Mouse (Mus musculus): ENCODE measurements around the gene Hal. TPM values are rescaled to one million over a fixed set of nuclear protein-coding genes. Genes with fewer than 3 reads are reported as not detected.
A peak's percentile ranks its signal among the peaks of the same experiment; 100 is the strongest.

The Hal gene
- 0.18 and 0.26 TPM in 2 replicates for polyA plus RNA-seq (2012; rRNA removed)

- WGBS = 88% methylated on average over 17 of the region's 17 CpGs
- no peak within 1 kb of the TSS for H3K4me3 ChIP-seq (ENCODE audit: extremely low read depth, insufficient read depth, insufficient read length)
- TF ChIP-seq CTCF (IDR thresholded peaks at IDR 0.05; ENCODE audit: extremely low read depth, insufficient read depth, insufficient read length, insufficient replicate concordance) = no peak
- no peak for TF ChIP-seq POLR2A (IDR thresholded peaks at IDR 0.05; ENCODE audit: low read depth, low read length)
- no peak for DNase-seq (ENCODE audit: low read depth in 1 of 2, low spot score in 2 of 2)
- no peaks in the 10 kb centered on the region for H3K27me3 ChIP-seq (ENCODE audit: control insufficient read depth, insufficient read depth, low read length)
- no peaks in the 10 kb centered on the region; the same call in 1 of the 2 replicates for H3K36me3 ChIP-seq (ENCODE audit: control insufficient read depth, insufficient read depth, low read length)
- no peaks in the 10 kb centered on the region for H3K4me1 ChIP-seq (ENCODE audit: control insufficient read depth, insufficient read depth, insufficient read length)
- H3K27ac ChIP-seq (ENCODE audit: insufficient read depth, low read length) = no peak within 1 kb of the TSS
Observed at GRCm38 (mm10) chr10:93488066-93488827, at the start of gene Hal. Gene Hal, plus strand, starts transcription at chr10:93488768.

GRCm38 (mm10) chr10:93441501-93441900 is 47.1 kb upstream of the Hal start:
- Histone ChIP-seq H3K27ac (ENCODE audit: insufficient read depth, low read length) (no peak overlapping the region), H3K27me3 (ENCODE audit: control insufficient read depth, insufficient read depth, low read length) (no peaks in the 10 kb centered on the region; the same call in 1 of the 2 replicates), H3K4me3 (ENCODE audit: extremely low read depth, insufficient read depth, insufficient read length) (no peak overlapping the region), H3K4me1 (ENCODE audit: control insufficient read depth, insufficient read depth, insufficient read length) (peaks cover 12% of the 10 kb centered on the region; the same call in 1 of the 2 replicates), H3K36me3 (ENCODE audit: control insufficient read depth, insufficient read depth, low read length) (no peaks in the 10 kb centered on the region)
- no peak for TF ChIP-seq CTCF (IDR thresholded peaks at IDR 0.05; ENCODE audit: extremely low read depth, insufficient read depth, insufficient read length, insufficient replicate concordance)
- TF ChIP-seq POLR2A (IDR thresholded peaks at IDR 0.05; ENCODE audit: low read depth, low read length) = no peak
- WGBS = 91% methylated on average over 6 of the region's 6 CpGs
- DNase-seq (ENCODE audit: low read depth in 1 of 2, low spot score in 2 of 2) = no peak

GRCm38 (mm10) chr10:93442183-93442582 is 46.4 kb upstream of the Hal start:
- DNase-seq (ENCODE audit: low read depth in 1 of 2, low spot score in 2 of 2) = no peak
- Histone ChIP-seq H3K36me3 (ENCODE audit: control insufficient read depth, insufficient read depth, low read length) (no peaks in the 10 kb centered on the region), H3K27ac (ENCODE audit: insufficient read depth, low read length) (no peak overlapping the region), H3K27me3 (ENCODE audit: control insufficient read depth, insufficient read depth, low read length) (no peaks in the 10 kb centered on the region; the same call in 1 of the 2 replicates), H3K4me1 (ENCODE audit: control insufficient read depth, insufficient read depth, insufficient read length) (peaks cover 8% of the 10 kb centered on the region; the same call in 1 of the 2 replicates), H3K4me3 (ENCODE audit: extremely low read depth, insufficient read depth, insufficient read length) (no peak overlapping the region)
- TF ChIP-seq POLR2A (IDR thresholded peaks at IDR 0.05; ENCODE audit: low read depth, low read length) (no peak), CTCF (IDR thresholded peaks at IDR 0.05; ENCODE audit: extremely low read depth, insufficient read depth, insufficient read length, insufficient replicate concordance) (no peak)
- WGBS = 34% methylated on average over 3 of the region's 3 CpGs

GRCm38 (mm10) chr10:93444407-93444806 is 44.2 kb upstream of the Hal start:
- 20% methylated on average over 9 of the region's 9 CpGs for WGBS
- H3K27ac ChIP-seq (ENCODE audit: insufficient read depth, low read length) = peak overlapping the region; percentile 70
- DNase-seq (ENCODE audit: low read depth in 1 of 2, low spot score in 2 of 2) = no peak
- no peaks in the 10 kb centered on the region for H3K36me3 ChIP-seq (ENCODE audit: control insufficient read depth, insufficient read depth, low read length)
- H3K27me3 ChIP-seq (ENCODE audit: control insufficient read depth, insufficient read depth, low read length) = no peaks in the 10 kb centered on the region; the same call in 1 of the 2 replicates
- H3K4me1 ChIP-seq (ENCODE audit: control insufficient read depth, insufficient read depth, insufficient read length) = peaks cover 5% of the 10 kb centered on the region; the same call in 1 of the 2 replicates
- no peak for TF ChIP-seq POLR2A (IDR thresholded peaks at IDR 0.05; ENCODE audit: low read depth, low read length)
- TF ChIP-seq CTCF (IDR thresholded peaks at IDR 0.05; ENCODE audit: extremely low read depth, insufficient read depth, insufficient read length, insufficient replicate concordance) = no peak
- H3K4me3 ChIP-seq (ENCODE audit: extremely low read depth, insufficient read depth, insufficient read length) = no peak overlapping the region

GRCm38 (mm10) chr10:93447398-93447797 is 41.2 kb upstream of the Hal start:
- DNase-seq (ENCODE audit: low read depth in 1 of 2, low spot score in 2 of 2) = no peak
- 78% methylated on average over 10 of the region's 10 CpGs for WGBS
- Histone ChIP-seq H3K36me3 (ENCODE audit: control insufficient read depth, insufficient read depth, low read length) (no peaks in the 10 kb centered on the region), H3K27me3 (ENCODE audit: control insufficient read depth, insufficient read depth, low read length) (no peaks in the 10 kb centered on the region; the same call in 1 of the 2 replicates), H3K4me3 (ENCODE audit: extremely low read depth, insufficient read depth, insufficient read length) (no peak overlapping the region), H3K4me1 (ENCODE audit: control insufficient read depth, insufficient read depth, insufficient read length) (peaks cover 6% of the 10 kb centered on the region), H3K27ac (ENCODE audit: insufficient read depth, low read length) (no peak overlapping the region; the same call in 1 of the 2 replicates)
- TF ChIP-seq CTCF (IDR thresholded peaks at IDR 0.05; ENCODE audit: extremely low read depth, insufficient read depth, insufficient read length, insufficient replicate concordance) = no peak
- no peak for TF ChIP-seq POLR2A (IDR thresholded peaks at IDR 0.05; ENCODE audit: low read depth, low read length)

- Histone ChIP-seq H3K4me3 (ENCODE audit: extremely low read depth, insufficient read depth, insufficient read length) (peak overlapping the region; percentile 21), H3K27ac (ENCODE audit: insufficient read depth, low read length) (no peak overlapping the region), H3K36me3 (ENCODE audit: control insufficient read depth, insufficient read depth, low read length) (no peaks in the 10 kb centered on the region), H3K4me1 (ENCODE audit: control insufficient read depth, insufficient read depth, insufficient read length) (peaks cover 4% of the 10 kb centered on the region), H3K27me3 (ENCODE audit: control insufficient read depth, insufficient read depth, low read length) (no peaks in the 10 kb centered on the region)
- 15% methylated on average over 7 of the region's 7 CpGs for WGBS
- TF ChIP-seq CTCF (IDR thresholded peaks at IDR 0.05; ENCODE audit: extremely low read depth, insufficient read depth, insufficient read length, insufficient replicate concordance) (no peak), POLR2A (IDR thresholded peaks at IDR 0.05; ENCODE audit: low read depth, low read length) (no peak)
- no peak for DNase-seq (ENCODE audit: low read depth in 1 of 2, low spot score in 2 of 2)
Observed at GRCm38 (mm10) chr10:93454652-93455014, 33.9 kb upstream of the Hal start.

GRCm38 (mm10) chr10:93460106-93460505 is 28.5 kb upstream of the Hal start:
- TF ChIP-seq CTCF (IDR thresholded peaks at IDR 0.05; ENCODE audit: extremely low read depth, insufficient read depth, insufficient read length, insufficient replicate concordance) (no peak), POLR2A (IDR thresholded peaks at IDR 0.05; ENCODE audit: low read depth, low read length) (no peak)
- Histone ChIP-seq H3K4me3 (ENCODE audit: extremely low read depth, insufficient read depth, insufficient read length) (no peak overlapping the region), H3K36me3 (ENCODE audit: control insufficient read depth, insufficient read depth, low read length) (peaks cover 34% of the 10 kb centered on the region), H3K27me3 (ENCODE audit: control insufficient read depth, insufficient read depth, low read length) (no peaks in the 10 kb centered on the region), H3K4me1 (ENCODE audit: control insufficient read depth, insufficient read depth, insufficient read length) (no peaks in the 10 kb centered on the region), H3K27ac (ENCODE audit: insufficient read depth, low read length) (no peak overlapping the region)
- 92% methylated on average over 11 of the region's 11 CpGs for WGBS
- DNase-seq (ENCODE audit: low read depth in 1 of 2, low spot score in 2 of 2) = no peak

All from spleen, adult 2 months (tissue).